Mouse (Mus musculus) splenic B cell, adult 2 months (primary cell): Measurements from ENCODE around the gene Lrcol1.

ENCODE experiments used
- DNase-seq: peaks from one replicate; pipeline ENCODE4 v3.0.0-alpha.2; 2011; ENCODE audit warnings: low read depth, low spot score
- H3K27me3 ChIP-seq: 2 replicates; pipeline ENCODE4 v1.6.1; 2012; ENCODE audit warnings: mild to moderate bottlenecking, low read length, moderate library complexity, mixed read lengths; ENCODE audit not compliant: control insufficient read depth, poor library complexity, insufficient read depth, severe bottlenecking
- H3K36me3 ChIP-seq: 2 replicates; pipeline ENCODE4 v1.6.1; 2012; ENCODE audit warnings: mild to moderate bottlenecking, low read length, moderate library complexity, mixed read lengths; ENCODE audit not compliant: control insufficient read depth, poor library complexity, insufficient read depth, severe bottlenecking

Gene Lrcol1

DNA sequence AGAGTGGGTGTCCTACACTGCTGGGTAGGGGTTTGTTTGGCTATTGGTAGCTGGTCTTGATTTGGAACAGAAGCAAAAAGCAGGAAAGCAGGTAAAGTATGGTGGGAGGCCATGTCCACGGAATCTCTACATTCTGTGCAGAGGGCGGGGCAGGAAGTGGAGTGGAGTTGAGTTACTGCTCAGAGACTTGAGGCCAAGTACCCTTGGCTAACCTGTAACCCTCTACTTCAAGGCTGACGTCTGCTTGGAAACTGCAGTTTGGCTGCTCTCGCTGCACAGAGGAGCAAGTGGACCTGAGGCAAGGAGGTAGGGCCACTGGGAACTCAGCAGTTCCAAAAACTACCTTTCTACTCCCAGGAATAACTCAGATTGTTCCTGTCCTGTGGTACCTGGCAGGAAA is at the start of gene Lrcol1:
Gene Lrcol1, plus strand, starts transcription at position 207 of the 400 bp plus-strand sequence.
- Histone ChIP-seq H3K36me3 (no peaks in the 10 kb centered on the region), H3K27me3 (no peaks in the 10 kb centered on the region; the same call in 1 of the 2 replicates)
- no peak for DNase-seq

DNA sequence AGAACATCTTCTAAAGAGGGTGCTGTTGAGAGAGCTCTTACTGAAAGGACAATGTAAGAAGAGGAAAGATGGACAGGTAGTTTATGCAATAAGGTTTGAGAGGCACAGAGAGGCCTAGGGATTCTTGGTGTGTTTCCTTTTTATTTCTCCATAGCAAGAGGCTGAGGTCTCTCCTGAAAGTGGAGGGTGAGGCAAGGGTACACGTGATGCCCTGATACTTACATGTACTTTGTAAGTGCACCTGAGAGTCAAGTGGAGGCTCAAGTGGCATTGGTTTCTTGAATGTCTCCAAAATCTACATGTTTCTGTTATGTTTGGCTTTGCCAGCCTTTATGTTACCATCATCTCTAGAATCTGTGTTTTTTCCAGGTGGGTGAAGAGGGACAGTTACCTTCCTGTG is 47.9 kb upstream of the Lrcol1 start:
- no peaks in the 10 kb centered on the region for H3K27me3 ChIP-seq
- DNase-seq: no peak
- H3K36me3 ChIP-seq: no peaks in the 10 kb centered on the region

DNA sequence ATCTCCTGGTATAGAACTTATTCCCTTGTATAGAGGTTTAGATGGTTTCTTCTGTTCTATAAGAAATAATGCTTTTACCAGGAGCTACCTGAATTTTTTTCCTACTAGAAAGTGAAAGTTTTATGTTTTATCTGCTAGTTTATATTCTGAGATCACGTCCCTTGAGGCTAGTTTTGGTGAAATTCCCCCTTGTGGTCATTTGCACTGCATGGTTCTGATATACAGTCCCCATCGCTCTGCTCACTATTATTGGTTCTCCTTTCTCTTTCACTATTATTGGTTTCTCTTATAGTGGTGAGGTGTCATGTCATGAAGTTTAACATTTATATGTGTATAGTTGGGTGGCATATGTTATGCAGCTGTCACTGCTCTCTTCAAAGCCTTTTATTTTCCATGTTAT is 43.9 kb upstream of the Lrcol1 start:
- H3K27me3 ChIP-seq: no peaks in the 10 kb centered on the region
- H3K36me3 ChIP-seq: no peaks in the 10 kb centered on the region
- DNase-seq: peak; percentile 51

DNA sequence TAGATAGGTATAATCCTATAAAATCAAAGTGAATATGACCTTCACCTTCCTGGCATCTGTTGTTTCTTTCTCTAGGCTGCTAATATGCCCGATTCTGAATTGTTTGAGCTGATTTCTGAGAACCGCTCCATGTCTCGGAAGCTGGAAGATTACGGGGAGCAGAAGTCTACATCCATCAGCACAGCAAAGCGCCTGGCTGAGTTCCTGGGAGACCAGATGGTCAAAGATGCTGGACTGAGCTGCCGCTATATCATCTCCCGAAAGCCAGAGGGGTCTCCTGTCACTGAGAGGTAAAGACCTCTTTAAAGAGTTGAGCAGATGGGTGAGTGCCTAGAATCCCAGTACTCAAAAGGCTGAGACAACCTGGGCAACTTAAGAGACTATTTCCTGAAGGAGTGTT is 35.7 kb upstream of the Lrcol1 start:
- Histone ChIP-seq H3K36me3 (no peaks in the 10 kb centered on the region), H3K27me3 (no peaks in the 10 kb centered on the region)
- DNase-seq: no peak

DNA sequence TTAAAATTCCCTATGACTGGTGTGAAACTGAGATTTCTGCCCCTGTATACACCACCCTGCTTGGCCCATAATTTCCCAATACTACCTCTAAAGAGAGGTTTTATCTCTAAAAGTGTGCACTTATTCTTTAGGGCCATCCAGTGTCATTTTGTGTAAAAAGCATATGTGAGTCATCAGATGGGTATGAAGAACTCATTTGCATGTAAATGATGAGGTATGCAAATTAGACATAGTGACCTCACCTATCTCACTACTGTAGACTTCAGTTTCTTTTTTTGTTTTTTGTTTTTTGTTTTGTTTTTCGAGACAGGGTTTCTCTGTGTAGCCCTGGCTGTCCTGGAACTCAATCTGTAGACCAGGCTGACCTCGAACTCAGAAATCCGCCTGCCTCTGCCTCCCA is 31.4 kb upstream of the Lrcol1 start:
- no peak for DNase-seq
- Histone ChIP-seq H3K27me3 (no peaks in the 10 kb centered on the region), H3K36me3 (no peaks in the 10 kb centered on the region)

DNA sequence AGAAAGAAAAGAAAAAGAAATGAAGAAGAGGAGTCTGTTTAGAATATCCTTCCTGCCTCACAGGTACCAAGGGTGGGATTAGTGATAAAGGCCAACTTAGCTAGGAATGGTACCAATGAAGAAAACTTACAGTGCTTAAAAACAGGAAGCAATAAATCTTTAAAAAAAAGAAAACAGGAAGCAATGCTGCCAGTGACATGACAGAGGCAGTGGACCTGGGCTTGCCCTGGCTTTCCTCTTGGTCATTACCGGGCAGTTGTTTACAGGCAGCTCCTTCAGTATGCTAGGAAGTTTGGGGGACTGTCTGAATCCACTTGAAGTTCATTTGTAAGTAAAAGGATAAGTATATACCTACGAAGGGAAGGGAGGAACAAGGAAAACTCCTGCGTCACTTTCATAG is 14.0 kb upstream of the Lrcol1 start:
- DNase-seq: no peak
- no peaks in the 10 kb centered on the region for H3K27me3 ChIP-seq
- H3K36me3 ChIP-seq: no peaks in the 10 kb centered on the region

DNA sequence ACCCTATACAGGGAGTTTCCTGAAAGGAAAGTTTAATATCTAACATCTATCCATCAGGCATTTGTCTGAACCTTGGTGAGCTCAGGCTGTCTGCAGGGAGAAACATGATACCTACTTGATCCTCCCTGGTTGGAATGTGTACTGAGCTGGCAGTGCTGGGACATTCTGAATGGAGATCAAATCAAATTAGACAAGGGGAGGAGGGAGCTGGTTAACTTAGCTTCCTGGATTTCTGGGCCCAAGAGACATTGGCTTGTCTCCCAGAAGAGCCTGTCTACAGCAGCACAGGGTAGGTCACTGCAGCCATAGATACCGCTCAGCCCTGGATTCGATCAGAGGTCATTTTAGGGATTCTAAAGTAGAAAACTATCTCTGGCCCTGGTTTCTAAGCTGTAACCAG is 5.7 kb upstream of the Lrcol1 start:
- H3K36me3 ChIP-seq: no peaks in the 10 kb centered on the region
- no peak for DNase-seq
- no peaks in the 10 kb centered on the region; the same call in 1 of the 2 replicates for H3K27me3 ChIP-seq

DNA sequence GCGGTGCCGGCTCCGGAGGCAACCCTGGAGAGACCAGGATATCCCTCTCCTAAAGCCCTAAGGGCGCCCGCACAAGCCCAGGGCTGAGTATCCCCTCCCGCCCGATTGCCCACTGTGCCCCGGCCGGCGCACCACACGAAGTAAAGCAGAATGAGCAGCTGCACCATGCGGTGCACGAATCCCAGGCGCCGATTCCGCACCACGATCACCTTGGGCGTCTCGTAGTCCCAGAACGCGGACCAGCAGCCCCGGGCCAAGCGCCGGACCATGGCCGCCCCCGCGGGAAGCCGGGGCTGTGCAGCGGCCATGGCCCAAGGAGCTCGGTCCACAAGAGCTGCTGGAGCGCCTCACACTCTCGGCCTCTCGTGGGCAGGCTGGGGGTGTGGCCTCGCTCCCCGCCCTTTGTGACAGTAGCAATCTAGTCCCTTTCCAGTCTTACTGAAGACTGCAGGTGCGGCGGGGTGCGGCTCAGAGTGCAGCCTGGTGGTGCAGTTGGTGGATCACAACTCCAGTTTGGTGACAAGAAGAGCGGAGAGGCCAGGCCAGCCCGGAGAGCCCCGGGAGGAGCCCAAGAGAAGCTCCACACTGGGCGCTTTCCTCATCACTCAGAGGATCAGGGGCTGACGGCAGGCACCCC is 1.8 kb upstream of the Lrcol1 start, which contains the start of gene P2rx2:
Gene P2rx2, minus strand, starts transcription at position 565 of the 637 bp plus-strand sequence.
- DNase-seq: peak; percentile 16
- Histone ChIP-seq H3K27me3 (no peaks in the 10 kb centered on the region; the same call in 1 of the 2 replicates), H3K36me3 (no peaks in the 10 kb centered on the region)

DNA sequence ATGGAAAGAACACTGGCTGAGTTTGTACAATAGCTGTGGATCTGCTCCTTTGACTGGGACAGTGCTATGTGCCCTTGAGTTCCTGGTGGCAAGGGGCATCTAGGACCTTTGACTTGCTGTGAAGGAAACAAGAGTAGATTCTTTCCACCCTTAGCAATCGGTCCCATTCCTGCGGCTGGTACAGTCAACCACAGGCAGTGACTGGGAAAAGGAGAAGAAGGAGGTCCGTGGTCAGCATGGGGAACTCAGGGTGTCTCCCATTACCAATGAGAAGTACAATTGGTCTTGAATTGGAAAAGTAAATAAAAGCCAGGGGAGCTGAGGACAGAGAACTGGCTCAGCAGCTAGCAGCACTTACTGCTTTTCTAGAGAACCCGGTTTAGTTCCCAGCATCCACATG is 1.0 kb downstream of the Lrcol1 start:
- no peaks in the 10 kb centered on the region; the same call in 1 of the 2 replicates for H3K27me3 ChIP-seq
- no peaks in the 10 kb centered on the region for H3K36me3 ChIP-seq
- DNase-seq: no peak

DNA sequence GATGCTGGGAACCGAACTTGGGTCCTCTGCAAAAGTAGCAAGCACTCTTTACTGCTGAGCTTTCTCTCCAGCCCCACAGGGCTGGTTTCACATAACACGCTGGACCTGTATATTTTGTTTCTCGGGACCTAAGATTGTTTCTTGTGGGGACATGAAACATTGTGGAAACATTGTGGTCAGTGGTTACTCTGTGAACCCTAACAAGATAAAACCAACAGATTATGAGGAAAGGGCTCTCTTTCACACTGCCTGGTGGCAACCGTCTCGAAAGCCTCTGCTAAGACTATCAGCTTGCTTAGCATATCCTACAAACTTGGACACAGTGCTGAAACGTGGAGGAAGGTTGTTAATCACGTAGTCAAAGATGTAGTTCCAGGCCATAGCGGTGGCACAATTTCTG is 2.5 kb downstream of the Lrcol1 start:
- H3K27me3 ChIP-seq: no peaks in the 10 kb centered on the region; the same call in 1 of the 2 replicates
- DNase-seq: no peak
- H3K36me3 ChIP-seq: no peaks in the 10 kb centered on the region

DNA sequence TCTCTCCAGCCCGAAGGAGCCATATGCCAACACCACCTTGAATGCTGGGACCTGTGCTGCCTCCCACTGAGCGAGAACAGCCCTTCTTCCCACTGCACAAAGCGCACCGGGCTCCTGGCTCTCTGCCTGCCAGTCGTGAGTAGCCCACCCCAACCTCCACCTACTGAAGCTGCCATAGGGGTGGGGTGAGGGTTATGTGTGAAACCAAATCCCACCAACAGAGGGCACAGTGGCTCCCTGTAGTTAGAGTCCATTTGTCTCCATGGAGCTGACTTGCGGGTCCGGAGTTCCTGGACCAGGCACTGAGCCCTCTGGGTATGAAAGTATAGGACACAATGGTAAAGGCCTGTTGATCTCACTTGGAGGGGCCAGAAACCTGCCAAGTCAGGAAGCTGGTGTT is 10.2 kb downstream of the Lrcol1 start:
- Histone ChIP-seq H3K36me3 (no peaks in the 10 kb centered on the region), H3K27me3 (no peaks in the 10 kb centered on the region)
- DNase-seq: peak; percentile 49

DNA sequence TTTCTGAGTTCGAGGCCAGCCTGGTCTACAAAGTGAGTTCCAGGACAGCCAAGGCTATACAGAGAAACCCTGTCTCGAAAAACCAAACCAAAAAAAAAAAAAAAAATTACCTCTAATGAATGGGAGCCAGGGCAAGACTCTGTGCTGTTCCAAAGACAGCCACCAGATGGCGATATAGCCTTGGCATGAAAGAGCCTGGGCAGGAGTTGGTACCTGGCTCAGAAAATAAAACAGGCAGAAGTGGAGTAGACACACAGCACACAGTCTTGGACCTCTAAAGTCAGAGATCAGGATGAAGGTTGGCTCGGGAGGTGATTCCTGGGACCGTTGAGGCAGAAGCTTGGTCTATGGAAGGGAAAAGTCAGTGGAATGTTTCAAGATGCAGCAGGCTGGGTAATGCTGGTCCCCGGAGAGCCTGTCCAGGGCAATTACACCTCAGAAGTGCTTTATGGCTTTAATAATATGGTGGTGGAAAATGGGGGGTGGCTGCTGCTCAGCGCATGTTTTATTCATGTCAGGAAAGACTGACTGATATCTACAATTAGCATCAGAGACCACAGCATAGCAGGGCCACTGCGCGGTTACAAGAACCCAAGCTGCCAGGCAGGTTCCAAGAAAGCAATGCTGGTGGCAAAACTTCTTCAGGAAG is 13.1 kb downstream of the Lrcol1 start:
- peak; percentile 89 for DNase-seq
- Histone ChIP-seq H3K36me3 (no peaks in the 10 kb centered on the region), H3K27me3 (no peaks in the 10 kb centered on the region)

DNA sequence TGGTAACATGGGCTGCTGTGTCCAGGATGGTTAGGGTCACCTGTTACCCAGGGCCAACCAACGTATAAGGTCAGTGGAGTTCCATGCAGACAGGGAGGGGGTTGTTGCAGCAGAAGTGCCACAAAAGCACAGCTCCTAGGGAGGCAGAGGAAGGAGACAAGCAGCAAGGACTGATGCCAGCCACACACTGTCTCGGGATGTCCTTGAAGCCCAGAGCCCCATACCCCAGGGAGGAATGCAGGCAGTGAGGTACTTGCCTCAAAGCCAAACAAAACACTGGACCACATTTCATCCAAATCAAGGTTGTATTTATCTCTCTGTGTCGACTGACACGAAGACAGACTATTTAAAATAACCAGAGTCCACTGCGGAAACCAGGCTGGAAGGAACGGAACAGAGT is 16.9 kb downstream of the Lrcol1 start:
- Histone ChIP-seq H3K27me3 (no peaks in the 10 kb centered on the region), H3K36me3 (no peaks in the 10 kb centered on the region)
- no peak for DNase-seq

DNA sequence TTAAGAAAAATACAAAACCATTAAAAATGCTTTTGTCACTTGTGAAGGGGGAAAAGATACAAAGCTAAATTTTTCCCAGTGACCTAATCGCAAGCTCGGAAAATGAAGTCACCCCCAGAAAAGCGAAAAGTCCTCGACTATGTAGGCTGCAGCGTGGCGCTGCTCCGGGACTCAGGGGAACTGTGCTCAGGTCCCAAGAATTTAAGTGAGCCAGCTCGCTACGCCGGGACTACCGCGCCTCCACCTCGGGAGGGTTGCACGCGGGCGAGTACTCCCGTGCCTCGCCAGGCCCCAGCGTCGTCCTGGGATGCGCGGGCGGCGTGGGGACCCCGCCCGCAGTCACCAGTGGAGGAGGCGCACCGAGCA is 18.3 kb downstream of the Lrcol1 start:
- no peak for DNase-seq
- Histone ChIP-seq H3K27me3 (no peaks in the 10 kb centered on the region), H3K36me3 (no peaks in the 10 kb centered on the region; the same call in 1 of the 2 replicates)

DNA sequence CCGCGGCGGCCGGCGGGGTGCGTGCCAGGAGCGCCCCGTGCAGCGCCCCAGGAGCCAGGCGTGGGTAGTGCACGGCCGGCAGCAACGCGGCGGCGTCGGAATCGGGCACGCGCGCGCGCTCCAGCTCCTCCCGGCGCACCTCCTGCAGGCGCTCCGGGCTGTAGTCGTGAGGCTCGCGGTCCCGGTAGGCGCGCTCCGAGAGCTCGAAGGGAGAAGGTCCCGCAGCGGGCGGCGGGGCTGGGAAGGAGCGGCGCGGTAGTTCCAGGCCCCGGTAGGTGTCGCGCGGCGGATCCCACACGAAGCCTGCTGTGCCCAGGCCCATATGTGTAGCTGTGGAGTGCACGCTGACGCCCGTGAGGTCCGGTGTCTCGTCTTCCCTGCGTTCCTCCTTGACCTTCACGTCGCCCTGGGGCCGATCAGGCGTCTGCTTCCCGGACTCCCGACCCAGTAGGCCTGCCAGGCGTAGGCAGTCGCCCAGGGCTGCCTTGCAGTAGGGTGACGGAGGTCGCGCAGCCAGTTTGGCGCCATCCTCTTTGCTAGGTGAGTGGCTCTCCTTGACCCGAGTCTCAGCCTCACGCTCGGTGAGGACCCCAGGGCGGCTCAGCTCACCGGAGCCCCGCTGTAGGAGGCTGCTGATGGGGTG is 18.8 kb downstream of the Lrcol1 start:
- Histone ChIP-seq H3K27me3 (no peaks in the 10 kb centered on the region), H3K36me3 (no peaks in the 10 kb centered on the region; the same call in 1 of the 2 replicates)
- DNase-seq: peak; percentile 61
